In the genomic region with DNA sequence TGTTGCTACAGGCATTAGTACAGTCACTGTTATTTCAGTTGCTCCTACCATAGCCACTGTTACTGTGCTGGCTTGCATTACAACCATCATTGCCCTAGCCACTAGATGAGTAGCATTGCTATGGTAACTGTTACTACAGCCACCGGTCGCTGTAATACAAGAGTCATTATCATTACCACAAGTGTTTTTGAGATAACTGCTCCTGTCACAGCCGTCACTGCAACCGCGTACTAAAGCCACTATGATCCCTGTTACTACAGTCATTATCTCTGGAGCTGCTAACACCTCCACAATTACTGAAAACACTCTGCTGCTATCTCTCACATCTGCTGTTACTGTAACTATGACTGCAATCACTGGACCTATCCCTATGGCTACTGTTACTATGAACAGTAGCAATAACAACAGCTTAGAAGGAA, we compare ENCODE assay signal across 30 mouse cellular contexts. TPM values are rescaled to one million over a fixed set of nuclear protein-coding genes. Genes with fewer than 3 reads are reported as not detected.
DNase-seq lines count a peak whose midpoint lies in the region; ATAC-seq and TF ChIP-seq lines count a peak whose summit lies in the region.
"Had no signal": no experiment of that assay in that cellular context is flagged by ENCODE, and none has a peak within 500 bp of the region (broad histone marks: within the 10 kb centered on the region; RNA-seq: fewer than 3 reads in every experiment).

No protein-coding gene starts in this region.

- no peak for TF ChIP-seq CTCF in layer of hippocampus, adult 2 months (conservative IDR thresholded peaks at IDR 0.05)
- no peak for TF ChIP-seq CTCF in cerebellum, adult 2 months (IDR thresholded peaks at IDR 0.05; ENCODE audit: borderline replicate concordance, insufficient read depth, low read depth, low read length)

- H3K4me3 ChIP-seq in heart, embryonic 10.5 days = no peak overlapping the region
- H3K4me3 ChIP-seq in layer of hippocampus, adult 2 months = no peak overlapping the region
- H3K4me3 ChIP-seq in cerebellum, adult 2 months (replicated peaks; ENCODE audit: insufficient read depth, low read depth, low read length) = no peak overlapping the region
- H3K4me3 ChIP-seq: erythroblast, embryonic 14.5 days; forebrain, embryonic 15.5 days; heart, adult 2 months; heart, embryonic 15.5 days; hindbrain, embryonic 12.5 days; liver, embryonic 15.5 days; lung, embryonic 15.5 days; megakaryocyte, embryonic 14.5 days; midbrain, embryonic 13.5 days; neural tube, embryonic 15.5 days had no signal

- intact Hi-C loops in heart, postnatal 25 days (cut with DNase I) = no loop called here

- peaks cover 9% of the 10 kb centered on the region for H3K4me1 ChIP-seq in heart, embryonic 10.5 days
- H3K4me1 ChIP-seq in cerebellum, adult 2 months (ENCODE audit: control insufficient read depth, insufficient read depth, low read length) = no peaks in the 10 kb centered on the region
- H3K4me1 ChIP-seq: heart, embryonic 15.5 days; liver, embryonic 15.5 days; lung, embryonic 15.5 days; neural tube, embryonic 15.5 days had no signal

- peaks cover 11% of the 10 kb centered on the region; the same call in 1 of the 2 replicates for H3K27me3 ChIP-seq in heart, embryonic 10.5 days (ENCODE audit: insufficient read depth, poor library complexity, severe bottlenecking)
- H3K27me3 ChIP-seq in cerebellum, adult 2 months (ENCODE audit: control insufficient read depth, insufficient read depth, low read length) = no peaks in the 10 kb centered on the region
- H3K27me3 ChIP-seq: forebrain, embryonic 15.5 days; hindbrain, embryonic 12.5 days; lung, embryonic 15.5 days; midbrain, embryonic 13.5 days; neural tube, embryonic 15.5 days had no signal

- ATAC-seq in megakaryocyte-erythroid progenitor cell, adult 5-6 weeks (replicated peaks; ENCODE audit: low FRiP score, low TSS enrichment, poor library complexity, severe bottlenecking) = peak; percentile 60
- ATAC-seq: forebrain, embryonic 15.5 days; intestine, embryonic 16.5 days; midbrain, embryonic 13.5 days; Patski had no signal

- H3K9me3 ChIP-seq in heart, embryonic 10.5 days = no peaks in the 10 kb centered on the region
- H3K9me3 ChIP-seq: forebrain, embryonic 15.5 days; heart, embryonic 15.5 days; hindbrain, embryonic 12.5 days; liver, embryonic 15.5 days; lung, embryonic 15.5 days; megakaryocyte, embryonic 14.5 days; midbrain, embryonic 13.5 days; neural tube, embryonic 15.5 days had no signal

- 21% methylated on average over 5 of the region's 5 CpGs for WGBS in heart, embryonic 10.5 days
- 89% methylated on average over 5 of the region's 5 CpGs for WGBS in cerebellum, adult 2 months

- no peak overlapping the region for H3K27ac ChIP-seq in heart, embryonic 10.5 days
- H3K27ac ChIP-seq in layer of hippocampus, adult 2 months = 0 out of 2 replicates have a peak overlapping the region, but pooled peaks have one; percentile 19
- no peak overlapping the region for H3K27ac ChIP-seq in cerebellum, adult 2 months (ENCODE audit: insufficient read depth, low read length)
- H3K27ac ChIP-seq: forebrain, embryonic 15.5 days; heart, adult 2 months; heart, embryonic 15.5 days; hindbrain, embryonic 12.5 days; liver, embryonic 15.5 days; lung, embryonic 15.5 days; midbrain, embryonic 13.5 days; neural tube, embryonic 15.5 days had no signal

- no peaks in the 10 kb centered on the region for H3K36me3 ChIP-seq in heart, embryonic 10.5 days
- H3K36me3 ChIP-seq: forebrain, embryonic 15.5 days; heart, embryonic 15.5 days; hindbrain, embryonic 12.5 days; liver, embryonic 15.5 days; lung, embryonic 15.5 days; midbrain, embryonic 13.5 days; neural tube, embryonic 15.5 days had no signal

- peak; percentile 78 for DNase-seq in heart, embryonic 10.5 days (ENCODE audit: low spot score)
- no peak for DNase-seq in heart, postnatal 25 days (ENCODE audit: low spot score)
- no peak for DNase-seq in layer of hippocampus, adult 2 months (ENCODE audit: low spot score in 2 of 2)
- DNase-seq in layer of hippocampus, postnatal 36 days = no peak
- DNase-seq in MN1 (ENCODE audit: low spot score) = peak; percentile 8
- no peak for DNase-seq in cerebellum, adult 2 months
- DNase-seq: adrenal gland, postnatal 10 days; cerebellum, adult 11-12 months; cerebellum, postnatal 10 days; heart, adult 2 months; kidney, adult 8-10 months; kidney, postnatal 10 days; layer of hippocampus, adult 9-11 months; liver; lung, postnatal 36 days; right cerebral cortex, adult 18-20 months; spleen, adult 18-20 months; thymus, postnatal 14 days had no signal

- no peak for TF ChIP-seq POLR2A in cerebellum, adult 2 months (IDR thresholded peaks at IDR 0.05; ENCODE audit: borderline replicate concordance, insufficient read depth, low read length)

RNA-seq across cellular contexts. Expression of gene Ntng2, which starts 24.9 kb away (rescaled TPM):
- polyA plus RNA-seq in heart, embryonic 10.5 days (2016; fragmentation: Nextera tagmentation; extraction: Ambion mirVana) = 0.20 and 0.87 TPM in 2 replicates
- total RNA-seq in heart, postnatal 25 days (2021) = 1 to 10 TPM; 4.6 to 5.8 TPM
- total RNA-seq in layer of hippocampus, adult 2 months (2021) = 100 to 1,000 TPM; 111 TPM
- 100 to 1,000 TPM; 100 to 101 TPM for total RNA-seq in layer of hippocampus, postnatal 36 days (2021)
- total RNA-seq in megakaryocyte-erythroid progenitor cell, adult 5-6 weeks (2014; fragmentation: Nextera tagmentation) = 2.3 and 2.8 TPM in 2 replicates
- not detected in 2 replicates for total RNA-seq in megakaryocyte-erythroid progenitor cell, adult 5-6 weeks (2017)
- 25.7 and 26.0 TPM in 2 replicates for polyA plus RNA-seq in cerebellum, adult 2 months (2012; rRNA removed)
- polyA plus RNA-seq: erythroblast, embryonic 14.5 days; heart, embryonic 15.5 days; intestine, embryonic 16.5 days had no signal

Comparison
In these comparisons a context has a peak if more than half of its experiments do, and no peak if none do; other contexts are left out.
1. DNase-seq: peak in heart, embryonic 10.5 days (single experiment) and MN1 (single experiment); none in heart, postnatal 25 days (single experiment), layer of hippocampus, adult 2 months (0 of 2), layer of hippocampus, postnatal 36 days (0 of 2) and cerebellum, adult 2 months (0 of 2).
2. RNA of gene Ntng2, which starts 24.9 kb away (total RNA-seq): 111 TPM in layer of hippocampus, adult 2 months and 100 to 101 TPM in layer of hippocampus, postnatal 36 days; 4.6 to 5.8 TPM in heart, postnatal 25 days and 2.3 to 2.8 TPM in megakaryocyte-erythroid progenitor cell, adult 5-6 weeks; every median in the first group is over 10 times any median in the second.